ENCODE assay signal across 8 mouse cellular contexts in genomic region chr2:18607586-18608259, GRCm38 (mm10).
DNase-seq lines count a peak whose midpoint lies in the region; ATAC-seq and TF ChIP-seq lines count a peak whose summit lies in the region.

No protein-coding gene starts in this region.

- peak overlapping the region; percentile 73 for H3K4me2 ChIP-seq in embryonic facial prominence, embryonic 15.5 days (replicated peaks)
- peak overlapping the region; percentile 95 for H3K4me2 ChIP-seq in intestine, embryonic 15.5 days (replicated peaks)
- H3K4me2 ChIP-seq in midbrain, embryonic 16.5 days (ENCODE audit: low read length) = peak overlapping the region; percentile 90

- WGBS in heart, embryonic 10.5 days = under 1% methylated on average over 14 of the region's 14 CpGs
- WGBS in embryonic facial prominence, embryonic 15.5 days = 1% methylated on average over 14 of the region's 14 CpGs
- 6% methylated on average over 13 of the region's 14 CpGs for WGBS in intestine, embryonic 15.5 days
- WGBS in midbrain, embryonic 16.5 days = under 1% methylated on average over 13 of the region's 14 CpGs

- 0 out of 2 replicates have a peak overlapping the region, but pooled peaks have one; percentile 56 for H3K27ac ChIP-seq in heart, embryonic 10.5 days
- no peak overlapping the region for H3K27ac ChIP-seq in embryonic facial prominence, embryonic 15.5 days (replicated peaks)
- H3K27ac ChIP-seq in intestine, embryonic 15.5 days = no peak overlapping the region
- H3K27ac ChIP-seq in midbrain, embryonic 16.5 days (ENCODE audit: low read length) = no peak overlapping the region

- H3K27me3 ChIP-seq in heart, embryonic 10.5 days (ENCODE audit: insufficient read depth, poor library complexity, severe bottlenecking) = peaks cover 83% of the 10 kb centered on the region
- H3K27me3 ChIP-seq in E14TG2a.4 (ENCODE audit: insufficient read depth, low read length) = peaks cover 62% of the 10 kb centered on the region
- peaks cover 37% of the 10 kb centered on the region for H3K27me3 ChIP-seq in embryonic facial prominence, embryonic 15.5 days
- H3K27me3 ChIP-seq in intestine, embryonic 15.5 days (replicated peaks) = peaks cover 22% of the 10 kb centered on the region
- peaks cover 16% of the 10 kb centered on the region for H3K27me3 ChIP-seq in midbrain, embryonic 16.5 days (ENCODE audit: control insufficient read depth, insufficient read depth, low read depth, low read length)

- ATAC-seq in embryonic facial prominence, embryonic 15.5 days (ENCODE audit: insufficient number of reproducible peaks, low FRiP score, low TSS enrichment, low read depth) = no peak
- peak; percentile 29; the same call in 1 of the 2 replicates for ATAC-seq in intestine, embryonic 15.5 days
- peak; percentile 63 for ATAC-seq in midbrain, embryonic 16.5 days
- ATAC-seq in activated CD4-positive, CD25-positive, alpha-beta regulatory T cell, adult 4 months = no peak

- peaks cover 23% of the 10 kb centered on the region for H3K4me1 ChIP-seq in heart, embryonic 10.5 days
- H3K4me1 ChIP-seq in E14TG2a.4 (replicated peaks; ENCODE audit: low read depth, low read length) = peaks cover 25% of the 10 kb centered on the region
- peaks cover 20% of the 10 kb centered on the region for H3K4me1 ChIP-seq in embryonic facial prominence, embryonic 15.5 days
- H3K4me1 ChIP-seq in intestine, embryonic 15.5 days (replicated peaks) = peaks cover 18% of the 10 kb centered on the region
- peaks cover 23% of the 10 kb centered on the region for H3K4me1 ChIP-seq in midbrain, embryonic 16.5 days (ENCODE audit: control insufficient read depth, insufficient read depth, low read length)

- no peak overlapping the region for H3K9ac ChIP-seq in embryonic facial prominence, embryonic 15.5 days
- peak overlapping the region; percentile 44; the same call in 1 of the 2 replicates for H3K9ac ChIP-seq in intestine, embryonic 15.5 days
- peak overlapping the region; percentile 72 for H3K9ac ChIP-seq in midbrain, embryonic 16.5 days (ENCODE audit: low read depth, low read length)

- no peak for DNase-seq in heart, embryonic 10.5 days (ENCODE audit: low spot score)
- DNase-seq in heart, postnatal 4 days = no peak
- no peak for DNase-seq in urinary bladder, adult 2 months (ENCODE audit: low spot score)

- peak overlapping the region; percentile 62 for H3K4me3 ChIP-seq in heart, embryonic 10.5 days
- H3K4me3 ChIP-seq in E14TG2a.4 (replicated peaks; ENCODE audit: low read length) = peak overlapping the region; percentile 67
- peak overlapping the region; percentile 45 for H3K4me3 ChIP-seq in embryonic facial prominence, embryonic 15.5 days (replicated peaks)
- H3K4me3 ChIP-seq in intestine, embryonic 15.5 days (replicated peaks) = peak overlapping the region; percentile 46
- H3K4me3 ChIP-seq in midbrain, embryonic 16.5 days (ENCODE audit: low read depth, low read length) = peak overlapping the region; percentile 50

- H3K9me3 ChIP-seq in heart, embryonic 10.5 days = no peaks in the 10 kb centered on the region
- no peaks in the 10 kb centered on the region for H3K9me3 ChIP-seq in E14TG2a.4 (ENCODE audit: low read length)
- H3K9me3 ChIP-seq in embryonic facial prominence, embryonic 15.5 days (replicated peaks) = no peaks in the 10 kb centered on the region
- no peaks in the 10 kb centered on the region for H3K9me3 ChIP-seq in intestine, embryonic 15.5 days
- H3K9me3 ChIP-seq in midbrain, embryonic 16.5 days (replicated peaks; ENCODE audit: control insufficient read depth, low read length, poor library complexity, severe bottlenecking) = no peaks in the 10 kb centered on the region

- no peak for TF ChIP-seq CTCF in E14TG2a.4 (conservative IDR thresholded peaks at IDR 0.05; ENCODE audit: low read length)

- H3K36me3 ChIP-seq in heart, embryonic 10.5 days = no peaks in the 10 kb centered on the region
- H3K36me3 ChIP-seq in E14TG2a.4 (ENCODE audit: insufficient read depth, low read length) = no peaks in the 10 kb centered on the region
- no peaks in the 10 kb centered on the region for H3K36me3 ChIP-seq in embryonic facial prominence, embryonic 15.5 days
- H3K36me3 ChIP-seq in intestine, embryonic 15.5 days = no peaks in the 10 kb centered on the region
- H3K36me3 ChIP-seq in midbrain, embryonic 16.5 days (ENCODE audit: control insufficient read depth, insufficient read depth, low read length) = no peaks in the 10 kb centered on the region

Comparison
In these comparisons a context has a peak if more than half of its experiments do, and no peak if none do; other contexts are left out.
1. ATAC-seq: peak in intestine, embryonic 15.5 days (single experiment) and midbrain, embryonic 16.5 days (single experiment); none in embryonic facial prominence, embryonic 15.5 days (single experiment) and activated CD4-positive, CD25-positive, alpha-beta regulatory T cell, adult 4 months (single experiment).
2. Peak in every context shown above with its lines, with median percentiles within 50 percentile points of each other: H3K4me3 ChIP-seq and H3K4me2 ChIP-seq.